Mouse (Mus musculus): ENCODE data around the gene Hsf2bp. TPM values are rescaled to one million over a fixed set of nuclear protein-coding genes. Genes with fewer than 3 reads are reported as not detected.
A peak's percentile ranks its signal among the peaks of the same experiment; 100 is the strongest.

Hsf2bp gene
- polyA plus RNA-seq, 1 experiment from 2014 or later = 0.99 TPM

- 90% methylated on average over 5 of the region's 5 CpGs for WGBS
- no peaks in the 10 kb centered on the region for H3K9me3 ChIP-seq (ENCODE audit: low read length)
- no peak overlapping the region for H3K27ac ChIP-seq (ENCODE audit: low read length)
- ATAC-seq (ENCODE audit: low FRiP score, low TSS enrichment) = no peak
- H3K4me1 ChIP-seq (ENCODE audit: insufficient read depth, low read length) = peaks cover 9% of the 10 kb centered on the region; the same call in 1 of the 2 replicates
- no peaks in the 10 kb centered on the region for H3K36me3 ChIP-seq (ENCODE audit: insufficient read depth, low read length)
- no peak overlapping the region for H3K9ac ChIP-seq (replicated peaks; ENCODE audit: low read length)
- H3K4me3 ChIP-seq (ENCODE audit: low read length) = no peak overlapping the region
- no peak overlapping the region for H3K4me2 ChIP-seq (replicated peaks; ENCODE audit: low read depth, low read length)
- no peaks in the 10 kb centered on the region for H3K27me3 ChIP-seq (ENCODE audit: insufficient read depth, low read length)
Measured at GRCm38 (mm10) chr17:32018127-32018894, 17.8 kb downstream of the Hsf2bp start.

DNA sequence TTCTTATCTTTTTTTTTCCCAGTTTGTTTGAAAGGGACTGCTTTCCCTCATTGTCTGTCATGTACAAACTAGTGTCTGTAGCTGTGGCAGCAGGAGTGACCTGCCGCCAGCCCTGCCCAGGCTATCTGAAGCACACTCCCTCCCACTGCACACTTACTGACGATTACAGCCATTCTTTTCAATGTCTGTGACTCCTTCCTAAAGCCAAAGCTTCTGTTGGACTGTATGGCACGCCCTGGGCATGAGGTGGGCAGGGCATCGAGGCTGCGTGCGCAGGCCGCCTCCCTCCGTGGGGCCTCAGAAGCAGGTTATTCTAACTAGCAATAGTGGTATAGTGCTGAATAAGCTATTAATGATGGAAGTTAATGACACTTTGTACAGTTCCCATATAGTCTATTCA lies 19.7 kb downstream of the Hsf2bp start:
- Histone ChIP-seq H3K27ac (ENCODE audit: low read length) (no peak overlapping the region), H3K4me1 (ENCODE audit: insufficient read depth, low read length) (no peaks in the 10 kb centered on the region; the same call in 1 of the 2 replicates), H3K4me2 (replicated peaks; ENCODE audit: low read depth, low read length) (no peak overlapping the region), H3K36me3 (ENCODE audit: insufficient read depth, low read length) (no peaks in the 10 kb centered on the region), H3K9ac (replicated peaks; ENCODE audit: low read length) (no peak overlapping the region), H3K9me3 (ENCODE audit: low read length) (no peaks in the 10 kb centered on the region), H3K4me3 (ENCODE audit: low read length) (no peak overlapping the region), H3K27me3 (ENCODE audit: insufficient read depth, low read length) (no peaks in the 10 kb centered on the region)
- no peak for ATAC-seq (ENCODE audit: low FRiP score, low TSS enrichment)
- WGBS = 84% methylated on average over 8 of the region's 8 CpGs

GRCm38 (mm10) chr17:32013659-32014058 lies 22.5 kb downstream of the Hsf2bp start:
- Histone ChIP-seq H3K4me2 (replicated peaks; ENCODE audit: low read depth, low read length) (no peak overlapping the region), H3K27ac (ENCODE audit: low read length) (no peak overlapping the region)
- no peak for ATAC-seq (ENCODE audit: low FRiP score, low TSS enrichment)

GRCm38 (mm10) chr17:32012254-32012653 lies 23.9 kb downstream of the Hsf2bp start:
- Histone ChIP-seq H3K36me3 (ENCODE audit: insufficient read depth, low read length) (no peaks in the 10 kb centered on the region), H3K9ac (replicated peaks; ENCODE audit: low read length) (0 out of 2 replicates have a peak overlapping the region, but pooled peaks have one; percentile 1), H3K4me2 (replicated peaks; ENCODE audit: low read depth, low read length) (no peak overlapping the region), H3K4me1 (ENCODE audit: insufficient read depth, low read length) (no peaks in the 10 kb centered on the region; the same call in 1 of the 2 replicates), H3K9me3 (ENCODE audit: low read length) (no peaks in the 10 kb centered on the region), H3K27me3 (ENCODE audit: insufficient read depth, low read length) (no peaks in the 10 kb centered on the region), H3K27ac (ENCODE audit: low read length) (no peak overlapping the region), H3K4me3 (ENCODE audit: low read length) (no peak overlapping the region)
- ATAC-seq (ENCODE audit: low FRiP score, low TSS enrichment) = no peak
- WGBS = 35% methylated on average over 3 of the region's 3 CpGs

More at GRCm38 (mm10) chr17:32013659-32014058, 22.5 kb downstream of the Hsf2bp start:
- no peaks in the 10 kb centered on the region for H3K9me3 ChIP-seq (ENCODE audit: low read length)
- no peaks in the 10 kb centered on the region for H3K36me3 ChIP-seq (ENCODE audit: insufficient read depth, low read length)
- no peak overlapping the region for H3K9ac ChIP-seq (replicated peaks; ENCODE audit: low read length)
- H3K4me1 ChIP-seq (ENCODE audit: insufficient read depth, low read length) = no peaks in the 10 kb centered on the region; the same call in 1 of the 2 replicates
- H3K4me3 ChIP-seq (ENCODE audit: low read length) = no peak overlapping the region
- no peaks in the 10 kb centered on the region for H3K27me3 ChIP-seq (ENCODE audit: insufficient read depth, low read length)

- 69% methylated on average over 6 of the region's 6 CpGs for WGBS
- no peak for ATAC-seq (ENCODE audit: low FRiP score, low TSS enrichment)
- H3K9ac ChIP-seq (replicated peaks; ENCODE audit: low read length) = no peak overlapping the region
- no peaks in the 10 kb centered on the region; the same call in 1 of the 2 replicates for H3K4me1 ChIP-seq (ENCODE audit: insufficient read depth, low read length)
- no peaks in the 10 kb centered on the region for H3K27me3 ChIP-seq (ENCODE audit: insufficient read depth, low read length)
- no peak overlapping the region for H3K4me3 ChIP-seq (ENCODE audit: low read length)
- H3K4me2 ChIP-seq (replicated peaks; ENCODE audit: low read depth, low read length) = no peak overlapping the region
- no peaks in the 10 kb centered on the region for H3K9me3 ChIP-seq (ENCODE audit: low read length)
- H3K27ac ChIP-seq (ENCODE audit: low read length) = no peak overlapping the region
- H3K36me3 ChIP-seq (ENCODE audit: insufficient read depth, low read length) = no peaks in the 10 kb centered on the region
Measured at GRCm38 (mm10) chr17:32011694-32012093, 24.5 kb downstream of the Hsf2bp start.

DNA sequence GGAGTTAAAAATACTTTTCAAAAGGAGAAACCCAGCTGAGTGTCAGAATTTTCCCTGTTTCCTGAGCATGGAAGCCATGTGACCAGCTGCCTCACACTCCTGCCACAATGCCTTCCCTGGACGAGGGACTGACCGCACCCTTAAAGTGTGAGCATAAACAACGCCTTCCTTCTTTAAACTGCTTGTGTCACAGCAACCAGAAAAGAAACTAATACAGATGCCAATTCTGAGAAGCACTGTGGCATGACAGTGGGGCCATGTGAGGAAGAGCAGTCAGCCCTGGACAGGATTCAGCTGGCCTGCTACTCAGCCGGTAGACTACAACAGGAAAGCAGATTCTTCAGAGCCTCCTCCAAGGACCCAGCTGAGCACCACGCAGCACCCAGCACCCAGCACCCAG lies 29.3 kb downstream of the Hsf2bp start:
- H3K9me3 ChIP-seq (ENCODE audit: low read length) = peaks cover 5% of the 10 kb centered on the region; the same call in 1 of the 2 replicates
- H3K9ac ChIP-seq (replicated peaks; ENCODE audit: low read length) = no peak overlapping the region
- no peak overlapping the region for H3K27ac ChIP-seq (ENCODE audit: low read length)
- ATAC-seq (ENCODE audit: low FRiP score, low TSS enrichment) = no peak
- no peak overlapping the region for H3K4me2 ChIP-seq (replicated peaks; ENCODE audit: low read depth, low read length)
- H3K36me3 ChIP-seq (ENCODE audit: insufficient read depth, low read length) = no peaks in the 10 kb centered on the region
- H3K4me1 ChIP-seq (ENCODE audit: insufficient read depth, low read length) = no peaks in the 10 kb centered on the region
- 56% methylated on average over 5 of the region's 5 CpGs for WGBS
- no peak overlapping the region for H3K4me3 ChIP-seq (ENCODE audit: low read length)
- no peaks in the 10 kb centered on the region for H3K27me3 ChIP-seq (ENCODE audit: insufficient read depth, low read length)

GRCm38 (mm10) chr17:32003251-32003650 lies 32.9 kb downstream of the Hsf2bp start:
- H3K9me3 ChIP-seq (ENCODE audit: low read length) = peaks cover 5% of the 10 kb centered on the region; the same call in 1 of the 2 replicates
- no peak overlapping the region for H3K9ac ChIP-seq (replicated peaks; ENCODE audit: low read length)
- ATAC-seq (ENCODE audit: low FRiP score, low TSS enrichment) = no peak
- H3K27ac ChIP-seq (ENCODE audit: low read length) = no peak overlapping the region
- H3K27me3 ChIP-seq (ENCODE audit: insufficient read depth, low read length) = no peaks in the 10 kb centered on the region
- 96% methylated on average over 3 of the region's 3 CpGs for WGBS
- no peaks in the 10 kb centered on the region for H3K4me1 ChIP-seq (ENCODE audit: insufficient read depth, low read length)
- H3K4me2 ChIP-seq (replicated peaks; ENCODE audit: low read depth, low read length) = no peak overlapping the region
- no peak overlapping the region for H3K4me3 ChIP-seq (ENCODE audit: low read length)
- no peaks in the 10 kb centered on the region for H3K36me3 ChIP-seq (ENCODE audit: insufficient read depth, low read length)

DNA sequence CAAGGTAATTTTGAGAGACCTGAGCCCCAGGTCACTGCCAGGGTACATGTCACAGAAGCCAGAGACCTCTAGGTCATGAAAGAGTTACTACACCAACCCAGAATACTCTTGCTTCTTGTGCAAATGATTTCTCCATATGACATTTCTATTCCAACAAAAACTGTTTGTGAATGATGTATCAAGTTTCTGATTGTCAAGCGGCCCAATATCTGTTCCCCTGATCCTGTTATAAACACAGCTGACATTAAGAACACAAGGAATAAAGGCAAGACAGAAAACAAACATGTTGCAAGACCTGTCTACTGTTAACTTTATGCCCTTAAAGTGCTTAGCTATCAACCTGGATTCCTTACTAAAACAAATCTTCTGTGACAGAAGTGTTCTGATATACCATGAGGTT lies 37.8 kb downstream of the Hsf2bp start:
- no peak for ATAC-seq (ENCODE audit: low FRiP score, low TSS enrichment)

GRCm38 (mm10) chr17:31996331-31996730 lies 39.8 kb downstream of the Hsf2bp start:
- Histone ChIP-seq H3K4me1 (ENCODE audit: insufficient read depth, low read length) (no peaks in the 10 kb centered on the region), H3K4me3 (ENCODE audit: low read length) (no peak overlapping the region), H3K27me3 (ENCODE audit: insufficient read depth, low read length) (no peaks in the 10 kb centered on the region), H3K9ac (replicated peaks; ENCODE audit: low read length) (no peak overlapping the region), H3K27ac (ENCODE audit: low read length) (no peak overlapping the region), H3K36me3 (ENCODE audit: insufficient read depth, low read length) (no peaks in the 10 kb centered on the region), H3K4me2 (replicated peaks; ENCODE audit: low read depth, low read length) (no peak overlapping the region), H3K9me3 (ENCODE audit: low read length) (no peaks in the 10 kb centered on the region)
- ATAC-seq (ENCODE audit: low FRiP score, low TSS enrichment) = no peak
- 69% methylated on average over 4 of the region's 4 CpGs for WGBS

More for the DNA sequence above, 37.8 kb downstream of the Hsf2bp start:
- WGBS = 73% methylated on average over 1 of the region's 1 CpGs
- no peak overlapping the region for H3K4me3 ChIP-seq (ENCODE audit: low read length)
- H3K4me2 ChIP-seq (replicated peaks; ENCODE audit: low read depth, low read length) = no peak overlapping the region
- no peaks in the 10 kb centered on the region for H3K27me3 ChIP-seq (ENCODE audit: insufficient read depth, low read length)
- H3K4me1 ChIP-seq (ENCODE audit: insufficient read depth, low read length) = no peaks in the 10 kb centered on the region
- H3K9me3 ChIP-seq (ENCODE audit: low read length) = no peaks in the 10 kb centered on the region
- no peak overlapping the region for H3K27ac ChIP-seq (ENCODE audit: low read length)
- H3K36me3 ChIP-seq (ENCODE audit: insufficient read depth, low read length) = no peaks in the 10 kb centered on the region
- H3K9ac ChIP-seq (replicated peaks; ENCODE audit: low read length) = no peak overlapping the region

DNA sequence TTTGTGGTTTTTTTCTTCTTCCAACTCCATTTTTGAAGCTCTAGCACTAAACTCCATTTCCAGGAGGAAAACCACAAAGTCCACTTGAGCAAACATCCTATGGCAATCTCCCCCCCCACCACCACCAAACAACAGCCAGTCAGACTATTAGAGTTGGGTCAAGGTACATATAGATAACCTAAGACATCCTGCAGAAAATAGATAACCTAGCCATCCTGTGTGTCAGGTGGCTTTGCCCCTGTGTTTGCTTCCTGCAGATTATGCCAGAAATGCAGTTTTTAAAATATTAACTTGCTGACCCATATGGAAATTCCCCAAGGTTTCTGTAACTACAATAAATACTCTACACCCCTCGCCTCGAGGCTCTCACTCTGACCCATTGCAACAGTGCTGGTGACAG lies 40.4 kb downstream of the Hsf2bp start:
- ATAC-seq (ENCODE audit: low FRiP score, low TSS enrichment) = no peak
- Histone ChIP-seq H3K4me3 (ENCODE audit: low read length) (no peak overlapping the region), H3K36me3 (ENCODE audit: insufficient read depth, low read length) (no peaks in the 10 kb centered on the region), H3K9me3 (ENCODE audit: low read length) (no peaks in the 10 kb centered on the region), H3K9ac (replicated peaks; ENCODE audit: low read length) (no peak overlapping the region), H3K27me3 (ENCODE audit: insufficient read depth, low read length) (no peaks in the 10 kb centered on the region), H3K4me2 (replicated peaks; ENCODE audit: low read depth, low read length) (no peak overlapping the region), H3K4me1 (ENCODE audit: insufficient read depth, low read length) (no peaks in the 10 kb centered on the region), H3K27ac (ENCODE audit: low read length) (no peak overlapping the region)
- WGBS = 74% methylated on average over 2 of the region's 2 CpGs

Measured in kidney, embryonic 16.5 days (tissue).